Mouse (Mus musculus): ENCODE measurements around the gene Mtus2.

The Mtus2 gene

GRCm38 (mm10) chr5:147990775-147991174, 33.7 kb downstream of the Mtus2 start:
- TF ChIP-seq GATA4 (IDR thresholded peaks at IDR 0.05; ENCODE audit: insufficient replicate concordance, low read length), result no peak

- TF ChIP-seq GATA4 (IDR thresholded peaks at IDR 0.05; ENCODE audit: insufficient replicate concordance, low read length), result no peak
Measured at GRCm38 (mm10) chr5:147992581-147993378, 35.7 kb downstream of the Mtus2 start.

GRCm38 (mm10) chr5:148005263-148005662, 48.1 kb downstream of the Mtus2 start:
- no peak for TF ChIP-seq GATA4 (IDR thresholded peaks at IDR 0.05; ENCODE audit: insufficient replicate concordance, low read length)

DNA sequence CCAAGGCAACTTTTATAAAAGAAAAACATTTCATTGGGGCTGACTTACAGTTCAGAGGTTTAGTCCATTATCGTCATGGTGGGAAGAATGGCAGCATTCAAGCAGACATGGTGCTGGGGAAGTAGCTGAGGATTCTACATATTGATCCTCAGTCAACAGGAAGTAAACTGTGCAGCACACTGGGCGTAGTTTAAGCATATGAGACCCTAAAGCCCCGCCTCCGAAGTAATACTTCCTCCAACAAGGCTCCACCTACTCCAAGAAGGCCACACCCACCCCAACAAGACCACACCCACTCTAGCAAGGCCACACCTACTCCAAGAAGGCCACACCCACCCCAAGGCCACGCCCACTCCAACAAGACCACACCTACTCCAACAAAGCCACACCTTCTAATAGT, 55.0 kb downstream of the Mtus2 start:
- no peak for TF ChIP-seq GATA4 (IDR thresholded peaks at IDR 0.05; ENCODE audit: insufficient replicate concordance, low read length)

GRCm38 (mm10) chr5:148014133-148014854, 57.2 kb downstream of the Mtus2 start:
- no peak for TF ChIP-seq GATA4 (IDR thresholded peaks at IDR 0.05; ENCODE audit: insufficient replicate concordance, low read length)

- TF ChIP-seq GATA4 (IDR thresholded peaks at IDR 0.05; ENCODE audit: insufficient replicate concordance, low read length), result no peak
Measured at GRCm38 (mm10) chr5:148015383-148015782, 58.3 kb downstream of the Mtus2 start.

DNA sequence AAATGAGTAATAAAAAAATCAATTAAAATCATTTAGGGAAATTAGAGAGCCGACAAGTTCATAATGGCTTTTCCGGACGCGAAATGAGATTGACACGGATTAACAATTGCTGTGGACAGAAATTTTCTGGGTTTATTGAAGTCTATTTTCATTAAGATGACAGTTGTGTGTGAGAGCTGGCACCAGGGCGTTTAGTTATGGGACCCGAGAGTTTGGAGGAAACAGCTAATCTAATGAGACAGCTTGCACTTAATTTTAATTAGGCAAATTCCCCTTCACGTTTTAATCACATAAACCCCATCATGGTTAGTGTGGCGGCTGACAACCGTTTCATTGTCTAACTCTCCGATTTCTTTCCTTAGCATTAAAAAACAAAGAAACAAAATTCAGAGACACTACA, 60.3 kb downstream of the Mtus2 start:
- TF ChIP-seq GATA4 (IDR thresholded peaks at IDR 0.05; ENCODE audit: insufficient replicate concordance, low read length), result no peak

DNA sequence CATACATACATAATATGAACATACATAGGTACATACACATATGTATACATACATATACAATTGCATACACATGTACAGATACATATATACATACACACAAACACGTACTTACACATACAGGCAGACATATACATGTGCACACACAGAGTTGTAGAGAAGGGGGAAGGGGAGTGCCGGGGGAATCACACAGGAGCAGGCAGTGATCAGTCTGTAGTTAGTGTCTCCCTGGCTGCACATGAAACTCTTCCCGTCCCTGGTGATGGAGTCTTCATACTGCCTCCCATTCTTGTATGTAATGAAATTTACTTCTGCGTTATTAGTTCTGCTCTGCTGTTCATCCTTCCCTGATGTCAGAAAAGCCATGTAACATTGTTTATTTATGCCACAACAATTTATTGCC, 65.7 kb downstream of the Mtus2 start:
- TF ChIP-seq GATA4 (IDR thresholded peaks at IDR 0.05; ENCODE audit: insufficient replicate concordance, low read length), result no peak

GRCm38 (mm10) chr5:148026401-148027349, 69.6 kb downstream of the Mtus2 start:
- no peak for TF ChIP-seq GATA4 (IDR thresholded peaks at IDR 0.05; ENCODE audit: insufficient replicate concordance, low read length)

GRCm38 (mm10) chr5:148027985-148028384, 70.9 kb downstream of the Mtus2 start:
- TF ChIP-seq GATA4 (IDR thresholded peaks at IDR 0.05; ENCODE audit: insufficient replicate concordance, low read length), result no peak

- no peak for TF ChIP-seq GATA4 (IDR thresholded peaks at IDR 0.05; ENCODE audit: insufficient replicate concordance, low read length)
Measured at GRCm38 (mm10) chr5:148041661-148042060, 84.5 kb downstream of the Mtus2 start.

DNA sequence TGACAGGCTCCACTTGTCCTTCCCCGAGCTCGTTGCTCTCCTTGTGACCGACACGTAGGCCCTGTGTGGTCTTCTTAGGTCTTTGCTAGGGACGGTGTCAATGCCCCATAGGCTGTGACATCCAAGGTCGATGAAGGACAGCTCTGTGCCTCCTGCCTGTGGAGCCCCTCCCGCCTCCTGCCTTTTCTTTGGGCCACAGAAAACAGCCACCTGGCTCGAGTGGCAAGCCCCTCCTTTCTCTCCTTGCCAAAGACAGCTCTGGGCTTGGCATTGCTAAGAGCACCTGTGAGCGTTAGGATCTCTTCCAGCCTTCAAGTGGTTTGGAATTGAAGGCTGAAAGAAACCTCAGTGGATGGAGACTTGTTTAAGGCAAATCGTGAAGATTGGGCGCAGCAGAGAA, 91.1 kb downstream of the Mtus2 start:
- no peak for TF ChIP-seq GATA4 (IDR thresholded peaks at IDR 0.05; ENCODE audit: insufficient replicate concordance, low read length)

DNA sequence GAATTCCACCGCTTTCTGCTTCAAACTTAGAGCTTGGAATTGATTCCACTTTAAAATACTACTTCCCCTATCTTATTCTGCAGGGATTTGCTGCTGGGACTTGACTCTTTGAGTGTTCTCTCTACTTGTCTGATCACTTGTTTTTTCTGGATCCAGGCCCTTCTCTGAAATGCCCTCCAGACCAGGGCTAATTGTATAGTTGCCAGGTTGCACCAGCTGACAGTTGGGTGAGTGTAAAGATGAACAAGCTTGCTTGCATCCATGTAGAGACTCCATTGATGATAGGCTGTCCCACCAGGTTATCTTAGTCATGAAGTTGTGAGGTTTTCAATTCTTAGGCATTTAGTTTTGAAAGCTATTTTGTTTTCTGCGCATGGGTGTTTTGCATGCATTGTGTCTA, 92.2 kb downstream of the Mtus2 start:
- TF ChIP-seq GATA4 (IDR thresholded peaks at IDR 0.05; ENCODE audit: insufficient replicate concordance, low read length), result no peak

- no peak for TF ChIP-seq GATA4 (IDR thresholded peaks at IDR 0.05; ENCODE audit: insufficient replicate concordance, low read length)
Measured at GRCm38 (mm10) chr5:148052846-148053608, 95.9 kb downstream of the Mtus2 start.

GRCm38 (mm10) chr5:148053609-148053990, 96.5 kb downstream of the Mtus2 start:
- TF ChIP-seq GATA4 (IDR thresholded peaks at IDR 0.05; ENCODE audit: insufficient replicate concordance, low read length), result no peak
